Mouse (Mus musculus) small intestine, adult 2 months (tissue): ENCODE measurements around the gene Fzd2.

Experiments
- CTCF ChIP-seq: fragments of 200-500 bp; IDR thresholded peaks from 2 replicates; pipeline ENCODE4 v1.5.1; 2012; ENCODE audit warnings: low read depth, mild to moderate bottlenecking, control low read depth, inconsistent platforms, low read length, moderate library complexity, mixed read lengths; ENCODE audit not compliant: insufficient replicate concordance, insufficient read length; ENCODE audit errors: extremely low read depth
- POLR2A ChIP-seq: fragments of 200-500 bp; IDR thresholded peaks from 2 replicates; pipeline ENCODE4 v1.6.1; 2012; ENCODE audit warnings: low read depth, mild to moderate bottlenecking, control low read depth, inconsistent platforms, low read length, moderate library complexity

GRCm38 (mm10) chr11:102610260-102610659, 6.1 kb downstream of the Fzd2 start:
- no peak for TF ChIP-seq CTCF
- TF ChIP-seq POLR2A = no peak
